Mouse (Mus musculus) cortical plate, adult 2 months (tissue): ENCODE data around the gene Lig3.

Experiments used
- CTCF ChIP-seq: fragments of 200-500 bp; IDR thresholded peaks from 2 replicates; pipeline ENCODE4 v1.5.1; 2011; ENCODE audit warnings: mild to moderate bottlenecking, control low read depth, low read length; ENCODE audit not compliant: insufficient read depth; ENCODE audit errors: extremely low read depth
- POLR2A ChIP-seq: fragments of 200-500 bp; IDR thresholded peaks from 2 replicates; pipeline ENCODE4 v1.6.1; 2011; ENCODE audit warnings: mild to moderate bottlenecking, low read length, control low read depth; ENCODE audit not compliant: insufficient read depth; ENCODE audit errors: extremely low read depth

DNA sequence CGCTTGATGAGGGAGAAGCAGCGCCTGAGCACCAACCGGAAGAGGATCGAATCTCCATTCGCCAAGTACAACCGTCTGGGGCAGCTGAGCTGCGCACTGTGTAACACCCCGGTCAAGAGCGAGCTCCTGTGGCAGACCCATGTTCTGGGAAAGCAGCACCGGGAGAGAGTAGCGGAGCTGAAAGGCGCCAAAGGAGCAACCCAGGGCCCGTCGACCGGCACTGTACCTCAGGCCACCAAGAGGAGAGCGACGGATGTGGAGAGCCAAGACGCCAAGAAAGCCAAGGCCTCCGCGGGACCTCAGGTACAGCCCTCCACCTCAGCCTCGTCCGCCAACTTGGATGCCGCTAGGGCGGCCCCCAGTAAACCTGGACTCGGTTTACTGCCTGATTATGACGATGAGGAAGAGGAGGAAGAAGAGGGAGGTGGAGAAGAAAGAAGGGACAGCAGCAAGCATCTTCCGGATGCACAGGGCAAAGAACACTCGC is 16.4 kb upstream of the Lig3 start:
- TF ChIP-seq POLR2A (no peak), CTCF (no peak)
